Mouse (Mus musculus): ENCODE results near the gene Galnt17. TPM values are rescaled to one million over a fixed set of nuclear protein-coding genes. Genes with fewer than 3 reads are reported as not detected.

Gene Galnt17
- total RNA-seq, 1 experiment from 2014 or later, result 4.7 TPM

- no peak for DNase-seq
Measured at GRCm38 (mm10) chr5:131119896-131120295, 188.4 kb downstream of the Galnt17 start.

- DNase-seq, result no peak
Measured at GRCm38 (mm10) chr5:131117391-131118040, 190.8 kb downstream of the Galnt17 start.

- no peak for DNase-seq
Measured at GRCm38 (mm10) chr5:131113850-131114470, 194.3 kb downstream of the Galnt17 start.

DNA sequence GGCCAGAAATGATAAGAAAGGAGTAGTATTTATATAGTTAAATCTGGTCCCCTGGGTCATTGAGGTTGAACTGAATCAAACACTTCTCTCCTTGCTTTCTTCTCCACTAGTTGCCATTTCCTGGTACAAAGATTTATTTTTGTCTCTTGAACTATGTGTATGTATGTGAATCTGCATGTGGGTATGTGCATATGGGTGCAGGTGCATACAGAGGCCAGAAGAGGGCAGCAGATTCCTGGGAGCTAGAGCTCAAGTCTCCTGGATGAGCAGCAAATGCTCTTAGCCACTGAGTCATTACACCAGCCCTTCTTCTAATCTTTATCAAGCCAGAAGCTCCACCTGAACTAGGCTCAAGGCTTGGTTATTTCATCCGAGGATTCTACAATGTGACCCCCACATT is 201.1 kb downstream of the Galnt17 start:
- no peak for DNase-seq

GRCm38 (mm10) chr5:131096824-131097223 is 211.5 kb downstream of the Galnt17 start:
- peak; percentile 34 for DNase-seq

- DNase-seq, result no peak
Measured at GRCm38 (mm10) chr5:131095635-131096034, 212.7 kb downstream of the Galnt17 start.

GRCm38 (mm10) chr5:131094771-131095170 is 213.5 kb downstream of the Galnt17 start:
- DNase-seq, result no peak

DNA sequence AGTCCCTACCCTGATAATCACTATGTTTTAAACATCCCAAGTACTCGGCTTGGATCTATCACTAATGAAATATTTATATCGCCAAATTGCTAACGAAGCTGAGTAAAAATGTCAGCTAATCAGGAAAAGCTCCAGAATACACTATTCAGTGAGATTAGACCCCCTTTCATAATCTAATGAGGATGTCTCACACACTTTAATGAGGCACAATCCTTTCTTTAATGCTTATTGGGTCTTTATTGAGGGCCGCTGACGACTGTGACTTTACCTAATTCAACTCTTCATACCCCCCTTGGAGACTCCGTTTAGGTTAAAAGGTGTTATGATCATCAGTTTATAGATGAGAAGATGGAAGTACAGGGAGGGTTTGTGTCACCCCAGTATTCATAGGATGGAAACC is 214.2 kb downstream of the Galnt17 start:
- DNase-seq, result no peak

DNA sequence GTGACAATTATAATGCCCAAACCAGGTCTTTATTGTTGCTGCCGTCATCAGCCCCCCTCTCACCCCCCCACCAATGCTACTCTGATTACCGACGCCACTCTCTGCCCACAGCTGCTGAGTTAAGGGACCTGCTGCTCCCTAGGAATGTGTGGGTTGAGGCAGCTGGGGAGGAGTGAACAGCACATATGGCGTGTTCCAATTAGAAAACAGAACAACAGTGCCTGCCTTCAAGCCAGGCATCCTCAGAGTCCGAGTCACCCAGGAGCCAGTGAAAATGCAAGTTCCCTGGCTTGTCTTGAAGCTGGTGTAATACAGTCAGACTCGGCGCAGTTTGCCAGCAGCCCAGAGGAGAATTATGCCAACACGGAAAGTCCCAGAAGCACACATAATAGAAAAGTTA is 218.4 kb downstream of the Galnt17 start:
- DNase-seq, result peak; percentile 15

DNA sequence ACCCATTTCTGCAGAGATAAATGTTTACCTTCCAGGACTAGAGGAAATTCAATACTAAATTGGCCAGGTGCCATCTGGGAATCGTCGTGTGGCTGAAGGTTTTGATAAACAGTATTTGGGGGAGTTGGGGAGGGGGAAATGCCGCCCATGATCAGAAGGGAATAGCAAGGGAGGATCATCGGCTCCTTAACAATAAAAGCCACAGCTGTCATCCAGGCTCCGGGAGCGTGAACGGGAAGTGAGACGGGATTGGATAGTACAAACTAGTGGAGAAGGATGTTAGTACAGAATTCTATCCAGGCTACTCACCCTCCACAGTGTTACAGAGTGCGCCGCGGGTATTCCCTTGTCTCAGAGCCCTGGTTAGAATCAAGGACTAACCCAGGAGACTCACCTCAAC is 219.4 kb downstream of the Galnt17 start:
- no peak for DNase-seq

GRCm38 (mm10) chr5:131083072-131083657 is 225.1 kb downstream of the Galnt17 start:
- no peak for DNase-seq

- no peak for DNase-seq
Measured at GRCm38 (mm10) chr5:131077682-131078081, 230.6 kb downstream of the Galnt17 start.

DNA sequence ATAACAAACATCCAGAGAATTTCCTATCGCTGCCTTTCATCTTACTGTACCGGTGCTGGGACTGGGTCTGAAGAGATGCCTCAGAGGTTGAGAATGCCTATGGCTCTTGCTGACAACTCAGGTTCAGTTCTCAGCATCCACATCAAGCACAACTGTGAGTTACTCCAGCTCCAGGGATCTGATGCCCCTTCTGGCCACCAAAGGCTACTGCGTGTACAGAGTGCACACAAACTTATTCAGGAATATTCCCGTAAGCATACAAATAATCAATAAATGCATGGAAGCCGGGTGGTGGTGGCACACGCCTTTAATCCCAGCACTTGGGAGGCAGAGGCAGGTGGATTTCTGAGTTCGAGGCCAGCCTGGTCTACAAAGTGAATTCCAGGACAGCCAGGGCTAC is 232.5 kb downstream of the Galnt17 start:
- no peak for DNase-seq

DNA sequence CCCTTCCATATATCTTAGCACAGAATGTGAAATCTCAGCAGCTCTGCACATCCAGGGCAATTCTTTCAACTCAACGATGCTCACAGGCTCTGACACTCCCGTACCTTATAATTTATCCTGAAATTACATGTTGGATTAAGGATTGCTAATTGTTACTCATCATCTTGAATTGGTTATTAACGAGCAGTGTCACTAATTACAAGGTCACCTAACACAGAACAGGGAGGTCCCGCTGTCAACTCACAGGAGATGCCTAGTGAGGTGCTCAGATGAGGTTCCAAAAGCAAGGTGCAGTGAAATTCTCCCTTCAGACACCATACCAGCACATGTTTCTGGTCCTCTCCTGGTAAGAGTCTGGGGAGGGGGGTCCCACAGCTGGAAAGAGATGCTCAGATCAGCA is 234.0 kb downstream of the Galnt17 start:
- DNase-seq, result no peak

- no peak for DNase-seq
Measured at GRCm38 (mm10) chr5:131065174-131065573, 243.1 kb downstream of the Galnt17 start.

- DNase-seq, result no peak
Measured at GRCm38 (mm10) chr5:131048505-131048904, 259.8 kb downstream of the Galnt17 start.

- DNase-seq, result no peak
Measured at GRCm38 (mm10) chr5:131043130-131043529, 265.2 kb downstream of the Galnt17 start.

DNA sequence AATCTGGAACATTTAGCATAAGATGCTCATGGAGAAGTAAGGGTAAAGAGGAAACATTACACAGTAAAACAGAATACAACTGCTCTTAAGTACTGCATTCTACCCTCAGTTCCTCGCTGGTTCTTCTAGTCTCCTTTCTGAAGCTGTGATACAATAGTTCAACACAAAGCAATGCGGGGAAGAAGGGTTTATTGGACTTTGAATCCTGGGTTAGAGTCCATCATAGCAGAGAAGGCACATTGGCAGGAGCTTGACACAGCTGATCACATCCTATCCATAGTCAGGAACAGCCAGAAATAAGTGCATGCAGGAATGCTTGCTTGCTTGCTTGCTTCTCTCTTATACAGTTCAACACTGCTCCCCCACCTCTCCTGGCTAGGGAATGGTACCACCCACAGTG is 267.9 kb downstream of the Galnt17 start:
- DNase-seq, result no peak

DNA sequence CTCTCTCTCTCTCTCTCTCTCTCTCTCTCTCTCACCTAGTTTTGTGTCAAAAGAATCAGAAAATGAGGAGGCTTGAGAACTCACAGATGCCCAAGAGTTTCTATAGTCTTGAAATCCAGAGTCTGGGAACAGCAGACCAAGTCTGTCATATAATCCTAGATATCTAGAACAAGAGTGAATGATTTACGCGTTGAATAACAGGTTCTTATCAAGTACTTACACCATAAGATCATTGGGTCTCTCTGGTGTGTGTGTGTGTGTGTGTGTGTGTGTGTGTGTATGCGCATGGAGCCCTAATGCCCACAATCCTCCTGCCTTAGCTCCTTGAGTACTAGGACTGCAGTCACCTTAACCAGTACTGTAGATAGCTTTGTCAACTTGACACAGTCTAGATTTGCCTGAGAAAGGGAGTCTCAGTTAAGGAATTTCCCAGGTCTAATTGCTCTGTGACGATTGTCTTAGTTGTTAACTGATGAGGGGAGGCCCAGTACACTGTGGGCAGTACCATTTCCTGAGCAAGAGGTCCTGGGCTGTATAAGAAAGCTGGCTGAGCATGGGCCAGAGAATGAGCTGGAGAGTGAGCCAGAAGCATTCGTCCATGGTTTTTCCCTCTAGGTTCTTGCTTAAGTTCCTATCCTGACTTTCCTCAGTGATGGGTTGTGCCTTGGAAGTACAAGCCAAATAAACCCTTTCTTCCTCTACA is 268.5 kb downstream of the Galnt17 start:
- no peak for DNase-seq

GRCm38 (mm10) chr5:131024506-131024905 is 283.8 kb downstream of the Galnt17 start:
- no peak for DNase-seq

DNA sequence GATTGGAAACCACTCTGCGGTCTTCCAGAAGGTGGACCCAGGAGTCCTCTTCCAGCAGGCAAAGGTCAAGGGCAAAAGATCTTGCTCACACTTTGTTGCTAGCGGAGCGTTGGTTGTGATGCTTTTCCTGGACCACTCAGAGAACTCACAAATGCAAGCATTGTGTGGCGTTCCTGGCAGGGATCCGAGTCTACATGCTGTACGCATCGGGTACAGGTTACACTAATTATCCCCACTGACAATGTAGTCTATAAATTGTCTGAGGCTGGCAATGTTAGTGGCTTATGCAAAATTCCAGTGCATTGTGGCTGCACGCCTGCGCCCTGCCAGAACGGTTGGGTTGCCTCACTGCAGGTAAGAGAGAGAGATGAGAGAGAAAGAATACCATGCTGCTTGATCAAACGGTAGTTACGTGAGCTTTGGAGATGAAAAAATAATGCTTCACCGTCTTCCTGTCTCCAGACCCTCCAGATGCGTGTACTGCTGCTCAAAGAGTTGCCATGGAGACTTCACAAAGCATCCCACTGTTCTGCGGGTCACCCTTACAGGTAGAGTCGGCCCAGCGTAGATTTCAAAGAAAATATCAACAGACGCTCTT is 285.8 kb downstream of the Galnt17 start:
- DNase-seq, result no peak

GRCm38 (mm10) chr5:131020936-131021335 is 287.4 kb downstream of the Galnt17 start:
- DNase-seq, result no peak
